Mouse (Mus musculus): ENCODE measurements around the gene Pigh. TPM values are rescaled to one million over a fixed set of nuclear protein-coding genes. Genes with fewer than 3 reads are reported as not detected.

Pigh gene
- polyA plus RNA-seq, 1 experiment from 2014 or later, result 21.6 TPM

GRCm38 (mm10) chr12:79052073-79052472 lies 37.4 kb downstream of the Pigh start:
- H3K9me3 ChIP-seq (ENCODE audit: control insufficient read depth, low read length), result no peaks in the 10 kb centered on the region
- no peaks in the 10 kb centered on the region for H3K36me3 ChIP-seq (ENCODE audit: control insufficient read depth, insufficient read depth)
- H3K27me3 ChIP-seq (replicated peaks; ENCODE audit: control insufficient read depth, insufficient read depth, low read length), result no peaks in the 10 kb centered on the region
- H3K4me1 ChIP-seq (replicated peaks; ENCODE audit: control insufficient read depth, insufficient read depth, low read length), result no peaks in the 10 kb centered on the region
- no peak overlapping the region for H3K9ac ChIP-seq (replicated peaks; ENCODE audit: low read depth, low read length)
- no peak for ATAC-seq
- H3K27ac ChIP-seq (ENCODE audit: low read length), result no peak overlapping the region
- no peak overlapping the region for H3K4me2 ChIP-seq (ENCODE audit: low read length)
- WGBS, result 75% methylated on average over 2 of the region's 2 CpGs
- no peak overlapping the region for H3K4me3 ChIP-seq (replicated peaks; ENCODE audit: low read length)

DNA sequence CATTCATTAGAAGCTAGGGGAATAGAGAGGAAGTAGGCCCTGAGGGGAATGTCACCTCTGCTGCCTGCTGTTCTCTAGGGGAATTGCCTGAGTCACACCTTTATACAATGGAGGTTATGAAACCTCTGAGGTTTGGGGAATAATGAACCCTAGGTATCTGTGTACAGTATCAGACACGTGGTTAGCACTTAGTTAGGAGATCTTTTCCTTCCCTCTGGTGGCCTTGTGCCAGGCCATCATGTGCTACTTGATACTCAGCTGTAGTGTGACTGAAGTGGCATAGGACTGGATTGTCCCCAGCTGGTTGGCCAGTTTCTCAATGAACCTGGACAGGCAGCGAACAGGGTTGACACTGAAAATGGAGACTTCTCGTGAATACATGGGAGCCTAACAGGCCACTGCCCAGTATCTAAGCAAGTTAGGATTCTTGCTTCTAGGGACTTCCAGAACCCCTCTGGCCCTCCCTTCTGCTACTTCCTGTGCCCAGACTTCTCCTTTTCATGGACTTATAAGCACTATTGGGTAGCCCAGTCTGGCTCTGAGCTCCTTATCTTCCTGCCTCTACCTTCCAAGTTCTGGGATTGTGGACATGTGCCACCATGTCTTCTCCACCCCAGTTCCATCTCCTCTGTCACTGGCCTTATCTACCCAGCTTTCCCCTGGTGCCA lies 38.8 kb downstream of the Pigh start:
- ATAC-seq, result no peak
- Histone ChIP-seq H3K4me2 (ENCODE audit: low read length) (no peak overlapping the region), H3K36me3 (ENCODE audit: control insufficient read depth, insufficient read depth) (no peaks in the 10 kb centered on the region), H3K9ac (replicated peaks; ENCODE audit: low read depth, low read length) (no peak overlapping the region), H3K9me3 (ENCODE audit: control insufficient read depth, low read length) (no peaks in the 10 kb centered on the region), H3K4me3 (replicated peaks; ENCODE audit: low read length) (no peak overlapping the region), H3K27ac (ENCODE audit: low read length) (no peak overlapping the region), H3K27me3 (replicated peaks; ENCODE audit: control insufficient read depth, insufficient read depth, low read length) (no peaks in the 10 kb centered on the region), H3K4me1 (replicated peaks; ENCODE audit: control insufficient read depth, insufficient read depth, low read length) (no peaks in the 10 kb centered on the region)
- 75% methylated on average over 3 of the region's 3 CpGs for WGBS

DNA sequence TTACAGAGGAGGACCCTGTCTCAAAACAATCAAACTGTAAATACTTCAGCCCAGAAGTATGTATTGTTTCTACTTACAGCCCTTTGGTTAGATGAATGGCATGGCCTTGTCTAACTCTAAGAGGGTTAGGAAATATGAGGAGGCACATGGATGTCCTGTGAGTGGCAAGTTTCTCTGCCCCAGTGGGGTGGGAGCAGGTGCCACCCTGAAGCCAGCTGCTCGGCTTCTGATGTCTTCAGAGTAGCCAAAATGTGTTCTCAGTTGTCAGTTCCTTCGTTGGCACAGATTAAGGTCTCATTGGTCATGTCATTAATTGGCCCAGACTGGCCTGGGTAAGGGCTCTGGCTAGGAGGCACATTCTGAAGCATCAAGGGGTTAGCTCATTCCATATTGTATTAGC lies 39.6 kb downstream of the Pigh start:
- 68% methylated on average over 2 of the region's 2 CpGs for WGBS

GRCm38 (mm10) chr12:79048898-79049297 lies 40.6 kb downstream of the Pigh start:
- H3K9ac ChIP-seq (replicated peaks; ENCODE audit: low read depth, low read length), result no peak overlapping the region
- H3K36me3 ChIP-seq (ENCODE audit: control insufficient read depth, insufficient read depth), result no peaks in the 10 kb centered on the region
- no peaks in the 10 kb centered on the region for H3K9me3 ChIP-seq (ENCODE audit: control insufficient read depth, low read length)
- no peak overlapping the region for H3K4me3 ChIP-seq (replicated peaks; ENCODE audit: low read length)
- ATAC-seq, result no peak
- H3K4me2 ChIP-seq (ENCODE audit: low read length), result no peak overlapping the region
- H3K27ac ChIP-seq (ENCODE audit: low read length), result no peak overlapping the region
- H3K27me3 ChIP-seq (replicated peaks; ENCODE audit: control insufficient read depth, insufficient read depth, low read length), result no peaks in the 10 kb centered on the region
- 86% methylated on average over 1 of the region's 1 CpGs for WGBS
- no peaks in the 10 kb centered on the region for H3K4me1 ChIP-seq (replicated peaks; ENCODE audit: control insufficient read depth, insufficient read depth, low read length)

More for the DNA sequence above, 39.6 kb downstream of the Pigh start:
- Histone ChIP-seq H3K27ac (ENCODE audit: low read length) (no peak overlapping the region), H3K36me3 (ENCODE audit: control insufficient read depth, insufficient read depth) (no peaks in the 10 kb centered on the region), H3K4me2 (ENCODE audit: low read length) (no peak overlapping the region), H3K9ac (replicated peaks; ENCODE audit: low read depth, low read length) (no peak overlapping the region), H3K4me3 (replicated peaks; ENCODE audit: low read length) (no peak overlapping the region), H3K9me3 (ENCODE audit: control insufficient read depth, low read length) (no peaks in the 10 kb centered on the region), H3K27me3 (replicated peaks; ENCODE audit: control insufficient read depth, insufficient read depth, low read length) (no peaks in the 10 kb centered on the region), H3K4me1 (replicated peaks; ENCODE audit: control insufficient read depth, insufficient read depth, low read length) (no peaks in the 10 kb centered on the region)
- ATAC-seq, result no peak

DNA sequence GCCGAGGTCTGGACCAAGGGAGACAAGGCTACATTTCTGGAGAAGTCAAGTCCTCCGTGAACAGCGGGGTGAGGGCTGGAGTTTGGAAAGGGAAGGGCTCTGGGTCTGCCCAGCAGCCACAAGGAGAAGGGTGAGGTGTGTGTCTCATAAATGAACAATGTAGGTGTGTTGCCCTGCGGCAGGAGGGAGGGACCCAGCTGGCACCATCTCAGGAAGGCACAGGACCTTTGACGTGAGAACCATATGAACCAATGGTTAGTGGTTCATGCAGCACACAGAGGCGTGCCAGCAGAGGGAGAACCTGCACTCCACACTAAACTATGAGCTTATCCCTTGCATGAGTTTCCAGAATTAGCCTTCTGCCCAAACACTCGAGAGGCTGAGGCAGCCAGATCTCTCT lies 42.2 kb downstream of the Pigh start:
- Histone ChIP-seq H3K4me3 (replicated peaks; ENCODE audit: low read length) (no peak overlapping the region), H3K9me3 (ENCODE audit: control insufficient read depth, low read length) (no peaks in the 10 kb centered on the region), H3K27ac (ENCODE audit: low read length) (no peak overlapping the region), H3K27me3 (replicated peaks; ENCODE audit: control insufficient read depth, insufficient read depth, low read length) (no peaks in the 10 kb centered on the region), H3K4me2 (ENCODE audit: low read length) (no peak overlapping the region), H3K9ac (replicated peaks; ENCODE audit: low read depth, low read length) (no peak overlapping the region), H3K36me3 (ENCODE audit: control insufficient read depth, insufficient read depth) (no peaks in the 10 kb centered on the region), H3K4me1 (replicated peaks; ENCODE audit: control insufficient read depth, insufficient read depth, low read length) (no peaks in the 10 kb centered on the region)
- ATAC-seq, result no peak
- 91% methylated on average over 7 of the region's 7 CpGs for WGBS

DNA sequence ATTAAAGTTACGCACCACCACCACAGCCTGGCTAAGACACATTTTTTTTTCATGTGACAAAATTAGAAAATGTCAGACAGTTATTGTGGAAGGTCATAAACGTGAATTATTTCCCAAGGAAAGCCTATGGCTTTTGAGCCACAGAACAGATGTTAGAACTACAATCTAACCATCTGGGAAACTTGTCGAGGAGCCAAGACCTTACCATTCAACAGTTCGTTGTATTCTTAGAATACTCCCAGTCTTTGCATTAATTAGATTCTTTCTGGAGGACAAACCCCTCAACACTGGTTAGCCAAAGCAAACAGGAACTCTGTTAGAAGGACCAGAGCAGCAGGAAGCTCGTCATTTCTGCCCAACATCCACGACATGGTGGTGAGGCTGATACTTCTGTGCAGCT lies 43.3 kb downstream of the Pigh start:
- Histone ChIP-seq H3K9me3 (ENCODE audit: control insufficient read depth, low read length) (no peaks in the 10 kb centered on the region), H3K27me3 (replicated peaks; ENCODE audit: control insufficient read depth, insufficient read depth, low read length) (no peaks in the 10 kb centered on the region), H3K36me3 (ENCODE audit: control insufficient read depth, insufficient read depth) (no peaks in the 10 kb centered on the region), H3K27ac (ENCODE audit: low read length) (no peak overlapping the region), H3K4me1 (replicated peaks; ENCODE audit: control insufficient read depth, insufficient read depth, low read length) (no peaks in the 10 kb centered on the region), H3K4me3 (replicated peaks; ENCODE audit: low read length) (no peak overlapping the region), H3K4me2 (ENCODE audit: low read length) (no peak overlapping the region), H3K9ac (replicated peaks; ENCODE audit: low read depth, low read length) (no peak overlapping the region)
- no peak for ATAC-seq
- WGBS, result 56% methylated on average over 6 of the region's 6 CpGs

GRCm38 (mm10) chr12:79044668-79045067 lies 44.8 kb downstream of the Pigh start:
- no peaks in the 10 kb centered on the region for H3K9me3 ChIP-seq (ENCODE audit: control insufficient read depth, low read length)
- H3K9ac ChIP-seq (replicated peaks; ENCODE audit: low read depth, low read length), result no peak overlapping the region
- ATAC-seq, result no peak
- WGBS, result 89% methylated on average over 8 of the region's 8 CpGs
- H3K36me3 ChIP-seq (ENCODE audit: control insufficient read depth, insufficient read depth), result no peaks in the 10 kb centered on the region
- H3K4me2 ChIP-seq (ENCODE audit: low read length), result no peak overlapping the region
- H3K4me1 ChIP-seq (replicated peaks; ENCODE audit: control insufficient read depth, insufficient read depth, low read length), result no peaks in the 10 kb centered on the region
- H3K4me3 ChIP-seq (replicated peaks; ENCODE audit: low read length), result no peak overlapping the region
- no peak overlapping the region for H3K27ac ChIP-seq (ENCODE audit: low read length)
- no peaks in the 10 kb centered on the region for H3K27me3 ChIP-seq (replicated peaks; ENCODE audit: control insufficient read depth, insufficient read depth, low read length)

GRCm38 (mm10) chr12:79041436-79041835 lies 48.0 kb downstream of the Pigh start:
- Histone ChIP-seq H3K36me3 (ENCODE audit: control insufficient read depth, insufficient read depth) (no peaks in the 10 kb centered on the region), H3K27me3 (replicated peaks; ENCODE audit: control insufficient read depth, insufficient read depth, low read length) (no peaks in the 10 kb centered on the region), H3K4me1 (replicated peaks; ENCODE audit: control insufficient read depth, insufficient read depth, low read length) (no peaks in the 10 kb centered on the region), H3K27ac (ENCODE audit: low read length) (no peak overlapping the region), H3K4me2 (ENCODE audit: low read length) (no peak overlapping the region), H3K9ac (replicated peaks; ENCODE audit: low read depth, low read length) (no peak overlapping the region), H3K4me3 (replicated peaks; ENCODE audit: low read length) (no peak overlapping the region), H3K9me3 (ENCODE audit: control insufficient read depth, low read length) (no peaks in the 10 kb centered on the region)
- ATAC-seq, result no peak

DNA sequence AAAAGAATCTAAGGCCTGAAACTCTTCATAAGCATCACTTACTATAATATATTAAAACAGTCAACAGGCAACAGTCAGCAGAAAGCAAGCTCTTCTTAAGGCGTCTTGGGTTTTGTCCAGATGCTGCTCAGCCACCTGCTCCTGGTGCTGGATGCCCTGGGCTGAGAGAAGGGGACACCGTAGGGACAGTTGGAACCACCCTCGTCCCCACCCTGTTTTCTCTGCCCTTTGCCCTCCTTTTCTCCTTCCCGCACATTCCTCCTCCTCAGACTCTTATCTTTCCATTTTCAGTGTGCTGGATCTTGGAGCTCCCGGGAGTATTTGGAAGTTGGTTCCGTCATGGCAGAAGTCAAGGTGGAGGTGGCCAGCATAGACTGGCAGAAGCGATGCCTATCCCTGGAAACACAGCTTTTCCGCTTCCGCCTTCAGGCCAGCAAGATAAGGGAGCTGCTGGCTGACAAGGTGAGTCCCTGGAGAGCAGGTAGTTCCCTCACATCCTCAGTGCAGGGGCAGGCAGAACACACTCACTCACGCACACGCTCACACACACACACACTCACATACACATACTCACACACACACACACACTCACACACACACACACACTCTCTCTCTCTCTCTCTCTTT lies 49.1 kb downstream of the Pigh start:
- H3K4me2 ChIP-seq (ENCODE audit: low read length), result no peak overlapping the region
- no peak overlapping the region for H3K27ac ChIP-seq (ENCODE audit: low read length)
- H3K4me3 ChIP-seq (replicated peaks; ENCODE audit: low read length), result no peak overlapping the region
- H3K9me3 ChIP-seq (ENCODE audit: control insufficient read depth, low read length), result no peaks in the 10 kb centered on the region
- no peaks in the 10 kb centered on the region for H3K4me1 ChIP-seq (replicated peaks; ENCODE audit: control insufficient read depth, insufficient read depth, low read length)
- no peak overlapping the region for H3K9ac ChIP-seq (replicated peaks; ENCODE audit: low read depth, low read length)
- H3K27me3 ChIP-seq (replicated peaks; ENCODE audit: control insufficient read depth, insufficient read depth, low read length), result no peaks in the 10 kb centered on the region
- no peak for ATAC-seq
- WGBS, result 93% methylated on average over 11 of the region's 11 CpGs
- no peaks in the 10 kb centered on the region for H3K36me3 ChIP-seq (ENCODE audit: control insufficient read depth, insufficient read depth)

GRCm38 (mm10) chr12:79039708-79040107 lies 49.7 kb downstream of the Pigh start:
- H3K27me3 ChIP-seq (replicated peaks; ENCODE audit: control insufficient read depth, insufficient read depth, low read length), result no peaks in the 10 kb centered on the region
- no peak for ATAC-seq
- H3K4me2 ChIP-seq (ENCODE audit: low read length), result no peak overlapping the region
- no peak overlapping the region for H3K27ac ChIP-seq (ENCODE audit: low read length)
- no peaks in the 10 kb centered on the region for H3K9me3 ChIP-seq (ENCODE audit: control insufficient read depth, low read length)
- H3K4me3 ChIP-seq (replicated peaks; ENCODE audit: low read length), result no peak overlapping the region
- H3K36me3 ChIP-seq (ENCODE audit: control insufficient read depth, insufficient read depth), result no peaks in the 10 kb centered on the region
- 77% methylated on average over 8 of the region's 8 CpGs for WGBS
- no peak overlapping the region for H3K9ac ChIP-seq (replicated peaks; ENCODE audit: low read depth, low read length)
- H3K4me1 ChIP-seq (replicated peaks; ENCODE audit: control insufficient read depth, insufficient read depth, low read length), result no peaks in the 10 kb centered on the region

Data from forebrain, embryonic 16.5 days (tissue).